Mouse (Mus musculus) liver, postnatal 0 days (tissue): ENCODE results near the gene Mttp.

ENCODE experiments used
- CTCF ChIP-seq: sonication (generic); IDR thresholded peaks from 2 replicates; pipeline ENCODE4 v1.5.1; 2016; ENCODE audit warnings: antibody characterized with exemption, low read depth
- EP300 ChIP-seq: IDR thresholded peaks from 2 replicates; pipeline ENCODE4 v1.6.1; 2016; ENCODE audit warnings: antibody characterized with exemption, low read depth, mild to moderate bottlenecking

DNA sequence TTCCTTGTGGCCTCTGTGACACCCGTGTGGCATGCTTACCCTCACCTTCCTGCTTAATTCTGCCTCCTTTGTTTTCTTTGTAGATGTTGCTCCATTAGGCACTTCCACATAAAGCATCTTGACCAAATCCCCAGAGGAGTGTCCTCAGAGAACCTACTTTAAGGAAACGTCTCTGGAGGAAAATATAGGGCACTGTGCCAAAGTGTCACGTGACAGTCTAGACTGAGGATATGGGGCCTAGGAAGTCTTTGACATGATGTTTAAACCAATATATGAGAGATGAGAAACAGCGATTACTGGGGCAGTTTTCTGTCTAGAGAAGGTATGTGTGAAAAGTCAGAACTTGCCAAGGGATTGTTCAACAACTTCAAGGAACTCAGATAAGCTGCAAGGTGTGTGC, 40.5 kb upstream of the Mttp start:
- TF ChIP-seq CTCF = no peak
- no peak for TF ChIP-seq EP300
